Mouse (Mus musculus) A20 (cell line): ENCODE measurements around the gene 1700023F06Rik.

Source experiments
- DNase-seq: peaks from one replicate; pipeline ENCODE4 v3.0.0-alpha.2; 2011; ENCODE audit warnings: low read depth, low spot score

1700023F06Rik gene

GRCm38 (mm10) chr11:103164391-103164790 is 44.0 kb downstream of the 1700023F06Rik start:
- peak; percentile 37 for DNase-seq

GRCm38 (mm10) chr11:103162132-103162531 is 46.2 kb downstream of the 1700023F06Rik start:
- DNase-seq = peak; percentile 66

DNA sequence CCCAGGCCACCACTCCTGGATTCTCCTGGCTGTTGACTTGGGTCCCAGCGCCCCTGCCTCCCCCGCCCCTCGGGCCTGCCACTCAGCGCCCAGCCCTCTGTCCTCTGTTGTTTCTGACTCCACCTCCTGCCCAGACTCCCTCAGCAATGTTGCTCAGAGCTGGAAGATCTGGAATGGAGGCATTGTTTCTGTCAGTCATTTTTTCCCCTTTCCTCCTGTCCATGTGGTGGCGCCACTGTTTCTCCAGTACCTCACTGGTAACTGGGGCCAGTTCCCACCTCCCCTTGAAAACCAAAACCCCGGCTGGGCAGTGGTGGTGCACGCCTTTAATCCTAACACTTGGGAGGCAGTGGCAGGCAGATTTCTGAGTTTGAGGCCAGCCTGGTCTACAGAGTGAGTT is 46.9 kb downstream of the 1700023F06Rik start:
- DNase-seq = no peak

- no peak for DNase-seq
Measured at GRCm38 (mm10) chr11:103160738-103161137, 47.6 kb downstream of the 1700023F06Rik start.

DNA sequence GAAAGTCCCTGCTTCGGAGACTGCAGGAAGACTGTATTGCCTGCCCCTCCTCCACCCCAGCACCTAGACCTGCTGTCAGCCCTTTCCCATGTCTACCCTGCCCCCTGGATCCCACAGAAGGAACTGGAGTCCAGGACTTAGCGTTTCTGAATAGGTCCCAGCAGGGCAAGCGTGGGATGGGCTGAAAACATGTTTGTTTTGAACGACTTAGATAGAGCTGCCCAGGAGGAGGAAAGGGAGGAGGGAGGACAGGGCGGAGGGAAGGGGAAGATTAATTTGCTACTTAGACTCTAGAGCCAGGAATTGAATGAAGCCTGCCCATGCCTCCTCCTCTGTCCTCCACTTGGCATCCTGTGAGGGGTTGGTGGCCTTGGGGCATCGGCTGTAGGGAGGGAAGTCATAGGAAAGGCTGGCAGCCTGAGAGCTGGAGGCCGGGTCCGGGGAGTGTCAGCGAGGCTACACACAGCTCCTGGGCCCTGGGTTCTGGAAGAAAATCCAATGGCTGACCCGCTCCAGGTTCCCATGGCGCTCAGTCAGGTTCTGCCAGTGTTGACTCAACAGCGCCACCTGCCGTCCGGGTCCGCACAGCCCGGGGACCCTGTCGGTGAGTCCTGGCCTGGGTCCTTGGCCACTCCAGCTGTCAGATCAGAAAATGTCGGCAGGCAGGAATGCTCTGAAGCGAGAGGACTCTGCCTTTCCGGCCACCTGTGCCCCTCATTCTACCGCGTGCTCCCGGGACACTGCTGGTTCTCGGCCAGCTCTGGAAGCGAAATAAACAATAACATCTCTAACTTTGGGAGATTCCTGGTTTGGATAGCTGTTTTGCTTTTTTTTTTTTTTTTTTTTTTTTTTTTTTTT is 49.5 kb downstream of the 1700023F06Rik start:
- peak; percentile 86 for DNase-seq

DNA sequence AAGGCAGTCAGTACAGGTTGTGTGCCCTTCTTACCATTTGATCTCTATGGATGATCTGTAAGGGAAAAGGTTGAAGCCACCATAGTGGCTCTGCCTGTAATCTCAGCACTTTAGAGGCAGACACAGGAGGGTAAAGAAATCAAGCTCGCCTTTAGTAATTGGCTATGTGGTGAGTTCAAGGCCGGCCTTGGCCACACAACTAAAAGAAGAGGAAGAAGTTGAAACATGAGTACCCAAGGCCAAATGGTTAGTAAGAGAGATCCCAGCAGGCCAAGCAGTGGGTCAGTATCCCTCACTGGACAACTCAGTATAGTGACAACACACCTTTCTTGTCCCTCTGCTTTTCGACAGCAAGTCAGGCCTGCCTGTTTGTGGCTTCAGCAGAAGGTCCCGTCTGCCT is 58.6 kb downstream of the 1700023F06Rik start:
- no peak for DNase-seq
